Mouse (Mus musculus): ENCODE data around the gene Dnajb8. TPM values are rescaled to one million over a fixed set of nuclear protein-coding genes. Genes with fewer than 3 reads are reported as not detected.
A peak's percentile ranks its signal among the peaks of the same experiment; 100 is the strongest.

Dnajb8 gene
- polyA plus RNA-seq, 1 experiment from 2014 or later: not detected

GRCm38 (mm10) chr6:88236513-88236912, 14.4 kb downstream of the Dnajb8 start:
- no peak for ATAC-seq (ENCODE audit: low FRiP score, low read depth)
- Histone ChIP-seq H3K27me3 (peaks cover 24% of the 10 kb centered on the region; the same call in 1 of the 2 replicates), H3K4me3 (no peak overlapping the region), H3K36me3 (no peaks in the 10 kb centered on the region), H3K4me2 (no peak overlapping the region), H3K27ac (replicated peaks) (no peak overlapping the region), H3K9ac (no peak overlapping the region), H3K4me1 (replicated peaks) (peaks cover 9% of the 10 kb centered on the region), H3K9me3 (no peaks in the 10 kb centered on the region)
- WGBS: 15% methylated on average over 7 of the region's 7 CpGs

GRCm38 (mm10) chr6:88242604-88243003, 20.5 kb downstream of the Dnajb8 start:
- 5% methylated on average over 15 of the region's 15 CpGs for WGBS
- ATAC-seq (ENCODE audit: low FRiP score, low read depth): no peak
- no peaks in the 10 kb centered on the region for H3K9me3 ChIP-seq
- H3K36me3 ChIP-seq: no peaks in the 10 kb centered on the region
- peaks cover 19% of the 10 kb centered on the region; the same call in 1 of the 2 replicates for H3K27me3 ChIP-seq
- no peak overlapping the region for H3K27ac ChIP-seq (replicated peaks)
- no peak overlapping the region for H3K4me3 ChIP-seq
- H3K9ac ChIP-seq: no peak overlapping the region
- H3K4me1 ChIP-seq (replicated peaks): no peaks in the 10 kb centered on the region
- H3K4me2 ChIP-seq: no peak overlapping the region

DNA sequence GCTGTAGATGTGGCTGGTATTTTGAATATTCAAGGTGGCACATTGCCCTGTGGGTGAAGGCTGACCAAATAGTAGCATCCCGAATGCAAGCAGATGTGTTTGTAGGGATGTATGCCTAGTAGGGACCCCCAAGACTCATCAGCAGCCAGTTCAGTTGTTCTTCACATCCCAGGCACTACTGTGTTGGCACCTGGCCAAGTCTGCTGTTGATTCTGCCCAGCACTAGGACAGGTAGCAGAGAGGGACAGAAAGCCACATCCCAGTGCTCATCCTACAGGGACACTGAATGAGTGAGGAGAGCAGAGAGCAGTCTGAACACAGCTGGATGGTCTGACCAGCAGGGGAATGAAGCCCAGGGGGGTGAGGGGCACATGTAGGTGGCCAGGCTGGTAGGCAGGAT, 27.2 kb downstream of the Dnajb8 start:
- Histone ChIP-seq H3K4me1 (replicated peaks) (no peaks in the 10 kb centered on the region), H3K27ac (replicated peaks) (no peak overlapping the region), H3K36me3 (no peaks in the 10 kb centered on the region), H3K9me3 (no peaks in the 10 kb centered on the region), H3K4me2 (no peak overlapping the region), H3K9ac (no peak overlapping the region), H3K27me3 (0 out of 2 replicates have a peak, but pooled peaks cover 3% of the 10 kb centered on the region), H3K4me3 (no peak overlapping the region)
- ATAC-seq (ENCODE audit: low FRiP score, low read depth): no peak
- WGBS: 92% methylated on average over 1 of the region's 1 CpGs

- no peak for ATAC-seq (ENCODE audit: low FRiP score, low read depth)
- H3K27me3 ChIP-seq: no peaks in the 10 kb centered on the region
- WGBS: 95% methylated on average over 1 of the region's 1 CpGs
- no peak overlapping the region for H3K9ac ChIP-seq
- no peak overlapping the region for H3K27ac ChIP-seq (replicated peaks)
- H3K36me3 ChIP-seq: no peaks in the 10 kb centered on the region
- no peak overlapping the region for H3K4me2 ChIP-seq
- no peaks in the 10 kb centered on the region for H3K9me3 ChIP-seq
- H3K4me3 ChIP-seq: no peak overlapping the region
- H3K4me1 ChIP-seq (replicated peaks): no peaks in the 10 kb centered on the region
Measured at GRCm38 (mm10) chr6:88251396-88251795, 29.3 kb downstream of the Dnajb8 start.

- Histone ChIP-seq H3K9ac (no peak overlapping the region), H3K9me3 (no peaks in the 10 kb centered on the region), H3K4me1 (replicated peaks) (no peaks in the 10 kb centered on the region), H3K4me2 (no peak overlapping the region), H3K4me3 (no peak overlapping the region), H3K27ac (replicated peaks) (no peak overlapping the region), H3K36me3 (no peaks in the 10 kb centered on the region), H3K27me3 (no peaks in the 10 kb centered on the region)
- no peak for ATAC-seq (ENCODE audit: low FRiP score, low read depth)
- 86% methylated on average over 7 of the region's 7 CpGs for WGBS
Measured at GRCm38 (mm10) chr6:88251798-88252478, 29.9 kb downstream of the Dnajb8 start.

- no peaks in the 10 kb centered on the region for H3K9me3 ChIP-seq
- 74% methylated on average over 6 of the region's 6 CpGs for WGBS
- H3K36me3 ChIP-seq: no peaks in the 10 kb centered on the region
- H3K27me3 ChIP-seq: no peaks in the 10 kb centered on the region
- H3K4me1 ChIP-seq (replicated peaks): no peaks in the 10 kb centered on the region
- no peak overlapping the region for H3K4me3 ChIP-seq
- no peak overlapping the region for H3K4me2 ChIP-seq
- ATAC-seq (ENCODE audit: low FRiP score, low read depth): no peak
- no peak overlapping the region for H3K27ac ChIP-seq (replicated peaks)
- H3K9ac ChIP-seq: no peak overlapping the region
Measured at GRCm38 (mm10) chr6:88254082-88254481, 32.0 kb downstream of the Dnajb8 start.

DNA sequence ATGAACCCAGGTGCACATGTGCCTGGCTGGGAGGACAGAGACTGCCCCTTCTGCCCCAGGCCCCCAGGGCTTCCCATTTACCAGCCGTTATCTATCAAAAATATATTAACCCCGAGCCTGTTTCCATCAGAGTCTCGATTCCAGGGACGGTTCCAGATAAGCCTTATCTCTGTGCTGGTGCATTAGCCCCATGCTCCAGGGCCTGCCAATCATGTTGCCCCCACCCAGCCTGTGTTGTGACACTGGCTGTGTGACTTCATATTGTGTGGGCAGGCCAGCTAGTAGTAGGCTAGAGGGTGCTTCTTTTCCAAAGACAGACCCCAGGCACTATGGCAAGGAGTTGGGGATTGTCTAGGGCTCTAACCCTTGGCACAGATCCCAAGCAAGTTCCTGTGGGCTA, 33.4 kb downstream of the Dnajb8 start:
- no peak overlapping the region for H3K9ac ChIP-seq
- no peak overlapping the region for H3K4me3 ChIP-seq
- no peaks in the 10 kb centered on the region for H3K27me3 ChIP-seq
- 68% methylated on average over 4 of the region's 4 CpGs for WGBS
- H3K4me1 ChIP-seq (replicated peaks): no peaks in the 10 kb centered on the region
- no peak for ATAC-seq (ENCODE audit: low FRiP score, low read depth)
- no peak overlapping the region for H3K27ac ChIP-seq (replicated peaks)
- no peaks in the 10 kb centered on the region for H3K9me3 ChIP-seq
- H3K4me2 ChIP-seq: no peak overlapping the region
- no peaks in the 10 kb centered on the region for H3K36me3 ChIP-seq

DNA sequence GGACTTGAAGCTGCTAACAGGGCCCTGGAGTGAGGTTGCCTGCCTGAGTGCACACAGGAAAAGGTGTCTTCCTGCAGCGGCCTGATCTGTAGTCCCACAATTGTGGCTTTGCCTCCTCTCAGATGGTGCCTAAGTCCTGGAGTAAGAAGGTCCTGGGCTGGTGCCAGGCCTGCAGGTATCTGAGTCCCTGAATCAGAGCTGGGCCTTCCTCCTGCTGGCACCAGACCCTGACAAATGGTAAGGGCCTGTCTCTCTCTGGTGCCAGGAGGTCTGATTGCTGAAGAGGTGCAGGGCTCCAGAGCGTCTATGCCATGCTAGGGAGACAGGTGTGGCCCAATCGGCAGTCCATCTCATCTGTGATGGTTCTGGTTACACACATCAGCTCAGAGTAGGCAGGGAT, 37.6 kb downstream of the Dnajb8 start:
- Histone ChIP-seq H3K4me3 (no peak overlapping the region), H3K9me3 (no peaks in the 10 kb centered on the region), H3K27me3 (no peaks in the 10 kb centered on the region), H3K4me2 (no peak overlapping the region), H3K36me3 (no peaks in the 10 kb centered on the region), H3K27ac (replicated peaks) (no peak overlapping the region), H3K4me1 (replicated peaks) (peaks cover 8% of the 10 kb centered on the region; the same call in 1 of the 2 replicates), H3K9ac (no peak overlapping the region)
- no peak for ATAC-seq (ENCODE audit: low FRiP score, low read depth)
- 95% methylated on average over 3 of the region's 3 CpGs for WGBS

DNA sequence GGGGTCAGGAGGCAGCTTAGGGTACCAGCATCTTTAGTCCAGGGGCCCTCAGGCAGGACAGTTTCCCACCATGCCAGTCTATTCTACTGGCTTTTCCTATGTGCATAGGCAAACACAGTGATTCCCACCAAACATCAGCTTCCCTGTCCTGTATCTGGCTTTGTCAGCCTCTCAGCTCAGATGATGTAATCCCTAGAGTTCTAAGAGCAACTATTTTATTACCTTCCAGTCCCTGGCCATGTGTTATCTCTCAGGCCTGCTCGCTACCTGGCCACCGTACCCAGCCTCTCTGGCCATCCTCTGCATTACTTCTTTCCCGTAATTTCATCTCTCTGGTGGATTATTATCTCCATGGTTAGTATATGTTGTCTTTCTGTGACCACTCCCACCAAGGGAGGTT, 38.6 kb downstream of the Dnajb8 start:
- WGBS: 94% methylated on average over 3 of the region's 3 CpGs
- Histone ChIP-seq H3K9ac (no peak overlapping the region), H3K27ac (replicated peaks) (no peak overlapping the region), H3K36me3 (no peaks in the 10 kb centered on the region), H3K4me3 (no peak overlapping the region), H3K4me1 (replicated peaks) (peaks cover 8% of the 10 kb centered on the region; the same call in 1 of the 2 replicates), H3K27me3 (no peaks in the 10 kb centered on the region), H3K4me2 (no peak overlapping the region), H3K9me3 (no peaks in the 10 kb centered on the region)
- ATAC-seq (ENCODE audit: low FRiP score, low read depth): no peak

DNA sequence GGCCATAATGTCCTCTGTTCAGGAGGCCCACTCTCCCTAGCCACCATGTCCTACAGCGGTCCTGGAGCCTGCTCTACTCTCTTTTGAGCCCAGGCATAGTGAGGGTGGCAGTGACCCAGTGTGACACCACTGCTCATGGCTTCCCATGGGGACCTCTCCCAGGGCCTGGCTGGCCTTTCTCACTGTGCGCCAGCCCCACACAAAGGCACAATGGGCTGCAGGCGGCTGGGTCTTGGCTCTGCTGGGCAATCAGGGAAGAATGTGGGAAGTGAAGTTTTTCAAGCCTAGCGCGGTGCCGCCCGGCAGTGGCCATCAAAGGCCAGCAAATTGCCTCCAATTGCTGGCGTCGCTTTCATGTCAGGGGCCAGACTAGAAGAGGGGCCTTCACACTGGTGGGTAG, 40.1 kb downstream of the Dnajb8 start:
- Histone ChIP-seq H3K4me1 (replicated peaks) (peaks cover 8% of the 10 kb centered on the region; the same call in 1 of the 2 replicates), H3K4me3 (no peak overlapping the region), H3K27me3 (no peaks in the 10 kb centered on the region), H3K9me3 (no peaks in the 10 kb centered on the region), H3K4me2 (no peak overlapping the region), H3K9ac (no peak overlapping the region), H3K27ac (replicated peaks) (no peak overlapping the region), H3K36me3 (no peaks in the 10 kb centered on the region)
- ATAC-seq (ENCODE audit: low FRiP score, low read depth): peak; percentile 71
- 22% methylated on average over 9 of the region's 9 CpGs for WGBS

DNA sequence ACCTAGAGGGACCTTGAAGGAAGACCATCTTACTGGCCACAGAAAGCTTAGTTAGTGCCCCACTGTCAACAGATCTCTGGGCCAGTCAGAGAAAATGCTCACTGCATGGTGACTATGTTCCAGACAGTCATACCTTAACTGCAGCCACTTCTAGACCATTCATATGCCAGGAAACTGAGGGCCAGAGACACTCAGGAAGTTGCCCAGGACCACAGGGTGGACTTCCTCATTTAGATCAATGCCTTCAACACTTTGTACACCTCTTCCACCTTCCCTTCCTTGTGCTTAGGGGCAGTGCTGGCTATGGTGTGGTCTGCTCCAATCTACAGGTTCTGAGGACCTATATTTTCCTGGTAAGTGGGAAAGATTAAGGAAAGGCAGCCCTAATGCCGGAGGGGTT, 43.3 kb downstream of the Dnajb8 start:
- no peaks in the 10 kb centered on the region for H3K9me3 ChIP-seq

GRCm38 (mm10) chr6:88266055-88266454, 44.0 kb downstream of the Dnajb8 start:
- no peak for ATAC-seq (ENCODE audit: low FRiP score, low read depth)
- 74% methylated on average over 3 of the region's 3 CpGs for WGBS
- Histone ChIP-seq H3K27me3 (no peaks in the 10 kb centered on the region), H3K9me3 (no peaks in the 10 kb centered on the region), H3K4me2 (no peak overlapping the region), H3K9ac (no peak overlapping the region), H3K27ac (replicated peaks) (no peak overlapping the region), H3K4me3 (no peak overlapping the region), H3K4me1 (replicated peaks) (peaks cover 8% of the 10 kb centered on the region; the same call in 1 of the 2 replicates), H3K36me3 (no peaks in the 10 kb centered on the region)

More for the DNA sequence above, 43.3 kb downstream of the Dnajb8 start:
- ATAC-seq (ENCODE audit: low FRiP score, low read depth): no peak
- WGBS: 94% methylated on average over 1 of the region's 1 CpGs
- Histone ChIP-seq H3K4me2 (no peak overlapping the region), H3K27ac (replicated peaks) (no peak overlapping the region), H3K4me3 (no peak overlapping the region), H3K27me3 (no peaks in the 10 kb centered on the region), H3K9ac (no peak overlapping the region), H3K36me3 (no peaks in the 10 kb centered on the region), H3K4me1 (replicated peaks) (peaks cover 8% of the 10 kb centered on the region; the same call in 1 of the 2 replicates)

GRCm38 (mm10) chr6:88267068-88267467, 45.0 kb downstream of the Dnajb8 start:
- H3K4me3 ChIP-seq: no peak overlapping the region
- no peak overlapping the region for H3K4me2 ChIP-seq
- no peaks in the 10 kb centered on the region for H3K9me3 ChIP-seq
- no peak overlapping the region for H3K9ac ChIP-seq
- no peak for ATAC-seq (ENCODE audit: low FRiP score, low read depth)
- H3K4me1 ChIP-seq (replicated peaks): peaks cover 8% of the 10 kb centered on the region; the same call in 1 of the 2 replicates
- WGBS: 90% methylated on average over 3 of the region's 3 CpGs
- H3K27ac ChIP-seq (replicated peaks): no peak overlapping the region
- no peaks in the 10 kb centered on the region for H3K27me3 ChIP-seq
- no peaks in the 10 kb centered on the region for H3K36me3 ChIP-seq
